Mouse (Mus musculus) left cerebral cortex, adult 2 months (tissue): ENCODE results near the gene Col28a1. TPM values are rescaled to one million over a fixed set of nuclear protein-coding genes. Genes with fewer than 3 reads are reported as not detected.

Experiments
- DNase-seq, 2 experiments: peaks; one replicate each; pipeline ENCODE4 v3.0.0; 2021 to 2022; ENCODE audit warnings: low spot score in 2 of 2, mixed read lengths in 1 of 2; ENCODE audit errors: extremely low spot score in 1 of 2
- H3K27ac ChIP-seq: fragments of 200-600 bp; 2 replicates; pipeline ENCODE4 v1.8.1; 2022
- H3K4me3 ChIP-seq: fragments of 200-600 bp; 2 replicates; pipeline ENCODE4 v1.8.1; 2022
- CTCF ChIP-seq: fragments of 200-600 bp; IDR thresholded peaks from 2 replicates; pipeline ENCODE4 v1.8.1; 2022; ENCODE audit warnings: antibody characterized with exemption, mild to moderate bottlenecking, moderate library complexity
- intact Hi-C: fragments of 180-260 bp; cut with DNase I; formaldehyde crosslinking; loops from one replicate; pipeline ENCODE4 v1.15.1; 2025
- total RNA-seq, 2 experiments: library from RNA; stranded (reverse); gene quantifications; 2 replicates each; pipeline ENCODE4 v1.2.3; 2021

The Col28a1 gene
- total RNA-seq, 2 experiments from 2014 or later: 0.63 to 0.89 TPM

GRCm38 (mm10) chr6:8105870-8106706 lies 86.3 kb downstream of the Col28a1 start:
- Histone ChIP-seq H3K27ac (no peak overlapping the region), H3K4me3 (no peak overlapping the region)
- no peak for DNase-seq
- no peak for TF ChIP-seq CTCF
- intact Hi-C loops: no loop called here

- no peak for TF ChIP-seq CTCF
- Histone ChIP-seq H3K27ac (no peak overlapping the region), H3K4me3 (no peak overlapping the region)
- DNase-seq: no peak
- intact Hi-C loops: no loop called here
These were observed 91.2 kb downstream of the Col28a1 start for GRCm38 (mm10) chr6:8101224-8101623.

GRCm38 (mm10) chr6:8095856-8096255 lies 96.6 kb downstream of the Col28a1 start:
- intact Hi-C loops: no loop called here
- Histone ChIP-seq H3K4me3 (no peak overlapping the region), H3K27ac (no peak overlapping the region)
- no peak for TF ChIP-seq CTCF
- no peak for DNase-seq

- TF ChIP-seq CTCF: no peak
- no peak for DNase-seq
- intact Hi-C loops: no loop called here
- Histone ChIP-seq H3K27ac (no peak overlapping the region), H3K4me3 (no peak overlapping the region)
These were observed 98.1 kb downstream of the Col28a1 start for GRCm38 (mm10) chr6:8094160-8094953.

- no peak for TF ChIP-seq CTCF
- no peak for DNase-seq
- H3K27ac ChIP-seq: no peak overlapping the region
- intact Hi-C loops: no loop called here
- H3K4me3 ChIP-seq: no peak overlapping the region
These were observed 98.9 kb downstream of the Col28a1 start for GRCm38 (mm10) chr6:8093556-8093955.

- TF ChIP-seq CTCF: peak; percentile 74
- intact Hi-C loops: loop anchor here (5.0 kb wide), 1 partner anchor 355 kb away; no protein-coding TSS in a partner anchor
- no peak overlapping the region for H3K4me3 ChIP-seq
- H3K27ac ChIP-seq: no peak overlapping the region
- DNase-seq: no peak
These were observed 105.6 kb downstream of the Col28a1 start for GRCm38 (mm10) chr6:8086847-8087246.

- TF ChIP-seq CTCF: no peak
- DNase-seq: no peak
- Histone ChIP-seq H3K4me3 (no peak overlapping the region), H3K27ac (no peak overlapping the region)
- intact Hi-C loops: loop anchor here (5.0 kb wide), 1 partner anchor 353 kb away; no protein-coding TSS in a partner anchor
These were observed 107.6 kb downstream of the Col28a1 start for GRCm38 (mm10) chr6:8084806-8085205.

GRCm38 (mm10) chr6:8083196-8083595 lies 109.2 kb downstream of the Col28a1 start:
- no peak for TF ChIP-seq CTCF
- no peak for DNase-seq
- Histone ChIP-seq H3K4me3 (no peak overlapping the region), H3K27ac (no peak overlapping the region)
- intact Hi-C loops: no loop called here

- no peak for TF ChIP-seq CTCF
- Histone ChIP-seq H3K27ac (no peak overlapping the region), H3K4me3 (no peak overlapping the region)
- no peak for DNase-seq
- intact Hi-C loops: no loop called here
These were observed 114.8 kb downstream of the Col28a1 start for GRCm38 (mm10) chr6:8077572-8078146.

GRCm38 (mm10) chr6:8074914-8075313 lies 117.5 kb downstream of the Col28a1 start:
- H3K4me3 ChIP-seq: no peak overlapping the region
- no peak for TF ChIP-seq CTCF
- no peak for DNase-seq
- intact Hi-C loops: no loop called here
- H3K27ac ChIP-seq: no peak overlapping the region

GRCm38 (mm10) chr6:8068979-8069378 lies 123.4 kb downstream of the Col28a1 start:
- no peak overlapping the region for H3K27ac ChIP-seq
- no peak overlapping the region for H3K4me3 ChIP-seq
- no peak for TF ChIP-seq CTCF
- DNase-seq: no peak
- intact Hi-C loops: loop anchor here (2.0 kb wide), 1 partner anchor 120 kb away; no protein-coding TSS in a partner anchor

GRCm38 (mm10) chr6:8068394-8068793 lies 124.0 kb downstream of the Col28a1 start:
- intact Hi-C loops: loop anchor here (2.0 kb wide), 1 partner anchor 120 kb away; no protein-coding TSS in a partner anchor
- Histone ChIP-seq H3K4me3 (no peak overlapping the region), H3K27ac (no peak overlapping the region)
- TF ChIP-seq CTCF: no peak
- DNase-seq: no peak
